Mouse (Mus musculus): ENCODE measurements around the gene Nudt14.

The Nudt14 gene

GRCm38 (mm10) chr12:112950040-112950760 lies 8.3 kb upstream of the Nudt14 start:
- DNase-seq (ENCODE audit: low read depth, low spot score): peak; percentile 87

- peak; percentile 38 for DNase-seq (ENCODE audit: low read depth, low spot score)
Measured at GRCm38 (mm10) chr12:112947307-112947706, 5.4 kb upstream of the Nudt14 start.

- no peak for DNase-seq (ENCODE audit: low read depth, low spot score)
Measured at GRCm38 (mm10) chr12:112943669-112944068, 1.7 kb upstream of the Nudt14 start.

DNA sequence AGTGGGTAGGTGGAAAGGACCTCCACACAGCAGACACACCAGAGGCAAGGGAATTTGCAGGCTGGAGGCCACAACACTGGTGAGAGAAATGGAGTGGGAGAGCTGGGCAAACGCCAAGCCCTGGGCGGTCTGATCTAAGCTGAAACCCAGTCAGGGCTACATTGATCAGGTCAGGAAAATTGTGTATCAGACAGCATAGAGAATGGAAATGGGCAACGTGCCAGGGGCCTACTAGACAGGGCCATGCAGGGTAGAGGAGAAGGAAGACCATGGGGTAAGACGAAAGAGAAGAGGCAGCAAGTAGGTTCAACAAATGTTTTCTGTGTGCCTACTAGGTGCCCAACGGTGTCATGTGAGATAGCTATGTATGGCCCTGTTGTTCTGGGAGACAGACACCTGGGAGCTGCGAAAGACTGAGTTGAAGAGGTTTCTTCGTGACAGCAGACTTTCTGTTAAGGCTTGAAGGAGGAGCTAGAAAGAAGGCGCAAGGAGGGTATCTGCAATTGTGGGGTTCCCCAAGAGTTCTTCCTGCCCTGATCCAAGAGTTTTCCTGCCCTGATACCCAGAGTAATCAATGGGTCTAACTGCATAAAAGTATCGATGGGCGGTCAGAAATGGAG lies 658 bp downstream of the Nudt14 start:
- no peak for DNase-seq (ENCODE audit: low read depth, low spot score)

DNA sequence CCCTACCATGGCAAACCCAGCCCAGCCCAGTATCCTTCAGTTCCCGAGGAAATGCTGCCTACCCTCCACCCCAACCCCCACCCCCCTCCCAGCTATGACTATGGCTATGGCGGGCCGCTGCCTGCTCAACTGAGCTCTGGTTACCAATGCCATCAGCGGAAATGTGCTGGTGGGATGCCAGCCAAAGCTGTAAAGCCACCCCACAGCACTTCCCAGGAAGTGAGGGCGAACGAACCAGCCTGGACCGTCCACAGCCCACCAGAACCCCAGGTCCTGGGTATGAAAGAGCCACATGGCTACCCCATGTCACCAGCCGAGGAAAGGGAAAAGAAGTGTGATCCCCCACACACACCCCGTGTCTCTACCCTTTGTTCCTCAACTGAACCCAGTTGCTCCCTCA lies 1.2 kb downstream of the Nudt14 start:
- no peak for DNase-seq (ENCODE audit: low read depth, low spot score)

DNA sequence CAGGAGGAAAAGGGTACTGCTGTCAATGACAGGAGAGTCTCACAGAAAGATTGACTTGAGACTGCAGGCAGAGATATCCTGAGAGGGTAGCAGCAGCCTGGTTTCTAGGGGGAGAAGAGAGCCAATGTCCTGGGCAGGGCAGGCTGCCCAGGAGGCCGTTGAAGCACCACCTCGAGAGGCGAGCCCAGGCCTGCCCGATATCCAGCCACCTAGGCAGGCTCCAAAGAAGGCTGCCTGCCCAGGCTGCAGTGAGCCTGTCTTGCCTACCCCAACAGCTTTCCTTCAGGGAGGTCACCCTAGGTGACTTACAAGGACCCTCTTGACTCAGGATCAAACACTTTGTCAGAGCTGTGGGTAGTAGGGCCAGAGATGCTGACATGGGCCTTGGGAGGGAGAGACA lies 1.7 kb downstream of the Nudt14 start:
- no peak for DNase-seq (ENCODE audit: low read depth, low spot score)

- peak; percentile 68 for DNase-seq (ENCODE audit: low read depth, low spot score)
Measured at GRCm38 (mm10) chr12:112938873-112939565, 2.9 kb downstream of the Nudt14 start.

DNA sequence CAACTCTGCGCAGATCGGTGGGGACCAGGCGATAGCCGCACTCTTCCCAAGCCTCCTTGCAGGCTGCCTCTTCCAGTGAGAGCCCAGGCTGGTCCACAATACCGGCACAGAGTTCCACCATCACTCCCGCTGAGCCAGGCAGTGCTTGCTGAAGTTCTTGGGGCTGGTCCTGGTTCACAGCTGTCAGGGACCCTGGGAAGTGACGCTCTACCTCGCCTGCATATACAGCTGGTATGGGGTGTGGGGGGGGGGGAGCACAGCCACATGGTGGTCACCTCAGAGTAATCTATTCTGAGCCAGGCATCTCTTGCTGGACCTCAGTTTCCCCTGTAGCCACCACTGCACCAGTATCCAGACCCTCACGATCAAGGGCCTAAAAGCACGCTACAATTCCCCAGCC lies 3.6 kb downstream of the Nudt14 start:
- no peak for DNase-seq (ENCODE audit: low read depth, low spot score)

GRCm38 (mm10) chr12:112937906-112938305 lies 4.0 kb downstream of the Nudt14 start:
- peak; percentile 79 for DNase-seq (ENCODE audit: low read depth, low spot score)

- no peak for DNase-seq (ENCODE audit: low read depth, low spot score)
Measured at GRCm38 (mm10) chr12:112932647-112933046, 9.3 kb downstream of the Nudt14 start.

- no peak for DNase-seq (ENCODE audit: low read depth, low spot score)
Measured at GRCm38 (mm10) chr12:112929562-112930352, 12.2 kb downstream of the Nudt14 start, which contains the start of gene Jag2. TSS of gene Jag2 (minus strand) at chr12:112929776.

- DNase-seq (ENCODE audit: low read depth, low spot score): no peak
Measured at GRCm38 (mm10) chr12:112928401-112929241, 13.3 kb downstream of the Nudt14 start.

- DNase-seq (ENCODE audit: low read depth, low spot score): no peak
Measured at GRCm38 (mm10) chr12:112927265-112927664, 14.7 kb downstream of the Nudt14 start.

- no peak for DNase-seq (ENCODE audit: low read depth, low spot score)
Measured at GRCm38 (mm10) chr12:112925950-112926349, 16.0 kb downstream of the Nudt14 start.

GRCm38 (mm10) chr12:112922541-112922940 lies 19.4 kb downstream of the Nudt14 start:
- DNase-seq (ENCODE audit: low read depth, low spot score): no peak

GRCm38 (mm10) chr12:112921518-112921917 lies 20.4 kb downstream of the Nudt14 start:
- DNase-seq (ENCODE audit: low read depth, low spot score): no peak

GRCm38 (mm10) chr12:112917906-112918305 lies 24.0 kb downstream of the Nudt14 start:
- no peak for DNase-seq (ENCODE audit: low read depth, low spot score)

DNA sequence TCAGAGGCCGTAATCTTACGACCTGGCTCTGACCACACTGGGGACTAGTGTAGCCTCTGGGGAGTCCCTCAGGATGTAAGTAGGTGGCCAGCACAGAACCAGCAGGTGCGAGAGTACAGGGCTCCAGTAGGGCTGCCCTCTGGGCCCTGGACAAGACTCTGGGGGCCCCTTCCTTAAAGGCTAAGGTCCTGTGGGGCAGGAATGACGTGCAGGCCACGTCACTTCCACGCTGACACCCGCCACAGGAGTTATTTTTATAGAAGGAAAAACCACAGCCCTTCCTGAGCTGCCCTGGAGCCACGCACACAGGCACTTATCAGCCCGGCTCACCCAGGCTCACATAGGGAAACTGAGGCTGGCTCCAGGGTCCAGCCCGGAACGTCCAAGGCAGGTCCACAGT lies 24.4 kb downstream of the Nudt14 start:
- DNase-seq (ENCODE audit: low read depth, low spot score): no peak

DNA sequence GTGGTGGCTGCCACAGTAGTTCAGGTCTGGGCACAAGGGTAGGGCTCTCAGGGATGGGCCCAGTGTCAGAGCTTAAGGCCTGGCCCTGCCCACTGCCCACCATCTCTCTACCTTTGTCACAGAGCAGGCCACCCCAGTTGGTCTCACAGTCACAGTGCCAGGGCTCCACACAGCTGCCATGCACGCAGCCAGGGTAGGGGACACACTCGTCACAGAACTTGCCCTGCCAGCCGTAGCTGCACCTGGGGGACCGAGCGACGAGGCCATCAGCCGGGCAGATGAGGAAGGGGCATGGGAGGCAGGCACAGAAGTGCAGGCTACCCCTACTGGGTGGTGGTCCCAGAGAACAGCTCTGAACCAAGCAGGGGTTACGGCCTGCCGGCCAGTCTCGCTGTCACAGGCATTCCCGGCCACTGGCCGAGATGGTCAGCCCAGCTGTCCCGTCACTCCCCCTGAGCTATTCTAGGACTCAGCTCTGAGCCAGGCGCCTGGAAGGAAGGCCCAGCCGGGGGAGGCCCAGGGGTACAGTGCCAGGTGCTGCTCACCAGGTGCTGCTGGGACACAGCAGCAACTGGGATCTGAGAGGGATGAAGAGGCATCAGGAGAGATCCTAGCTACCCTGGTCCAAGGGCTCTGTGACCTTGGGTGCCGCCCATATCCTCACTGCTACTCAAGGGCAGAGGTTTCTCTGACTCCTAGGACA lies 25.1 kb downstream of the Nudt14 start:
- no peak for DNase-seq (ENCODE audit: low read depth, low spot score)

- no peak for DNase-seq (ENCODE audit: low read depth, low spot score)
Measured at GRCm38 (mm10) chr12:112915587-112915986, 26.3 kb downstream of the Nudt14 start.
